Mouse (Mus musculus): Measurements from ENCODE around the gene Ep300. TPM values are rescaled to one million over a fixed set of nuclear protein-coding genes. Genes with fewer than 3 reads are reported as not detected.
"Not testable (repeated sequence)": the region's sequence is repeated elsewhere in the genome, so short reads cannot be mapped to it uniquely, and the experiment has no call there.

Gene Ep300
- polyA plus RNA-seq, 1 experiment from 2014 or later = 41.7 TPM

GRCm38 (mm10) chr15:81585746-81586461 lies 753 bp downstream of the Ep300 start:
- Histone ChIP-seq H3K4me1 (replicated peaks; ENCODE audit: control insufficient read depth, insufficient read depth, low read length) (no peaks in the 10 kb centered on the region), H3K4me3 (ENCODE audit: low read depth, low read length) (peak overlapping the region; percentile 92), H3K9me3 (ENCODE audit: control insufficient read depth, low read length) (no peaks in the 10 kb centered on the region), H3K27me3 (ENCODE audit: control insufficient read depth, insufficient read depth, low read length) (no peaks in the 10 kb centered on the region), H3K9ac (ENCODE audit: low read depth, low read length) (peak overlapping the region; percentile 100), H3K36me3 (ENCODE audit: control insufficient read depth, insufficient read depth, low read length) (no peaks in the 10 kb centered on the region), H3K4me2 (replicated peaks; ENCODE audit: low read depth, low read length) (peak overlapping the region; percentile 75), H3K27ac (ENCODE audit: low read depth, low read length) (peak overlapping the region; percentile 98)
- 0% methylated on average over 44 of the region's 77 CpGs for WGBS
- DNase-seq (ENCODE audit: low spot score) = peak; percentile 83
- peak; percentile 71 for ATAC-seq (ENCODE audit: low FRiP score)

- no peaks in the 10 kb centered on the region for H3K27me3 ChIP-seq (ENCODE audit: control insufficient read depth, insufficient read depth, low read length)
- peak overlapping the region; percentile 92 for H3K4me3 ChIP-seq (ENCODE audit: low read depth, low read length)
- no peaks in the 10 kb centered on the region for H3K4me1 ChIP-seq (replicated peaks; ENCODE audit: control insufficient read depth, insufficient read depth, low read length)
- no peaks in the 10 kb centered on the region for H3K36me3 ChIP-seq (ENCODE audit: control insufficient read depth, insufficient read depth, low read length)
- H3K9ac ChIP-seq (ENCODE audit: low read depth, low read length) = peak overlapping the region; percentile 100
- H3K27ac ChIP-seq (ENCODE audit: low read depth, low read length) = peak overlapping the region; percentile 98
- DNase-seq (ENCODE audit: low spot score) (no peak), ATAC-seq (ENCODE audit: low FRiP score) (no peak)
- H3K4me2 ChIP-seq (replicated peaks; ENCODE audit: low read depth, low read length) = peak overlapping the region; percentile 75
- under 1% methylated on average over 27 of the region's 28 CpGs for WGBS
- H3K9me3 ChIP-seq (ENCODE audit: control insufficient read depth, low read length) = no peaks in the 10 kb centered on the region
Measured at GRCm38 (mm10) chr15:81586466-81586865, 1.3 kb downstream of the Ep300 start.

DNA sequence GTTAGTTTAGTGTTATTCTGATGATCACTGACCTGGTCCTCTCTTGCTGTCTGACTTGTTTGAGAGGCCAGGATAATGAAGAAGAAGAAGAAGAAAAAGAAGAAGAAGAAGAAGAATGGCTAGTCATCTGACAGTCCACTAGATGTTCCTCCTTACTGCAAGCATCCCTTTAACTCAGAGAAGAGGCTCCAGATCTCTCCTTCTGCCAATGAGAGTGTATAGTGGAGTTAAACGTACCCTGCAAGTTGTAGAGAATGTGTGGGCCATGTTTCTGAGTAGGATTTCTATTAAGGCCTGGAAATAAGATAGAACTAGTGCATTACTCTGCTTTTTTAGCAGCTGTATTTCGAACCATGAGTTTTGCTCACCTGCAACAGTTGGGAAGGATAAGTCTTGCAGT lies 2.5 kb downstream of the Ep300 start:
- peak overlapping the region; percentile 75 for H3K4me2 ChIP-seq (replicated peaks; ENCODE audit: low read depth, low read length)
- H3K9ac ChIP-seq (ENCODE audit: low read depth, low read length) = peak overlapping the region; percentile 100
- no peaks in the 10 kb centered on the region for H3K4me1 ChIP-seq (replicated peaks; ENCODE audit: control insufficient read depth, insufficient read depth, low read length)
- no peaks in the 10 kb centered on the region for H3K9me3 ChIP-seq (ENCODE audit: control insufficient read depth, low read length)
- no peaks in the 10 kb centered on the region for H3K36me3 ChIP-seq (ENCODE audit: control insufficient read depth, insufficient read depth, low read length)
- H3K4me3 ChIP-seq (ENCODE audit: low read depth, low read length) = peak overlapping the region; percentile 92
- WGBS = 39% methylated on average over 2 of the region's 2 CpGs
- ATAC-seq (ENCODE audit: low FRiP score) = no peak
- H3K27me3 ChIP-seq (ENCODE audit: control insufficient read depth, insufficient read depth, low read length) = no peaks in the 10 kb centered on the region
- DNase-seq (ENCODE audit: low spot score) = no peak
- no peak overlapping the region for H3K27ac ChIP-seq (ENCODE audit: low read depth, low read length)

GRCm38 (mm10) chr15:81594146-81594696 lies 9.1 kb downstream of the Ep300 start:
- H3K4me1 ChIP-seq (replicated peaks; ENCODE audit: control insufficient read depth, insufficient read depth, low read length) = no peaks in the 10 kb centered on the region
- ATAC-seq (ENCODE audit: low FRiP score) = no peak
- H3K9me3 ChIP-seq (ENCODE audit: control insufficient read depth, low read length) = no peaks in the 10 kb centered on the region
- no peak overlapping the region for H3K4me3 ChIP-seq (ENCODE audit: low read depth, low read length)
- H3K4me2 ChIP-seq (replicated peaks; ENCODE audit: low read depth, low read length) = no peak overlapping the region
- no peak overlapping the region for H3K9ac ChIP-seq (ENCODE audit: low read depth, low read length)
- DNase-seq (ENCODE audit: low spot score) = no peak
- no peak overlapping the region for H3K27ac ChIP-seq (ENCODE audit: low read depth, low read length)
- no peaks in the 10 kb centered on the region for H3K27me3 ChIP-seq (ENCODE audit: control insufficient read depth, insufficient read depth, low read length)
- H3K36me3 ChIP-seq (ENCODE audit: control insufficient read depth, insufficient read depth, low read length) = no peaks in the 10 kb centered on the region
- WGBS = 95% methylated on average over 3 of the region's 3 CpGs

- not testable (repeated sequence) for H3K36me3 ChIP-seq (ENCODE audit: control insufficient read depth, insufficient read depth, low read length); H3K4me3 ChIP-seq (ENCODE audit: low read depth, low read length); H3K4me2 ChIP-seq (replicated peaks; ENCODE audit: low read depth, low read length); DNase-seq (ENCODE audit: low spot score); H3K27me3 ChIP-seq (ENCODE audit: control insufficient read depth, insufficient read depth, low read length); H3K9me3 ChIP-seq (ENCODE audit: control insufficient read depth, low read length); H3K9ac ChIP-seq (ENCODE audit: low read depth, low read length); H3K27ac ChIP-seq (ENCODE audit: low read depth, low read length); H3K4me1 ChIP-seq (replicated peaks; ENCODE audit: control insufficient read depth, insufficient read depth, low read length); ATAC-seq (ENCODE audit: low FRiP score)
- 94% methylated on average over 8 of the region's 8 CpGs for WGBS
Measured at GRCm38 (mm10) chr15:81598742-81599141, 13.6 kb downstream of the Ep300 start.

DNA sequence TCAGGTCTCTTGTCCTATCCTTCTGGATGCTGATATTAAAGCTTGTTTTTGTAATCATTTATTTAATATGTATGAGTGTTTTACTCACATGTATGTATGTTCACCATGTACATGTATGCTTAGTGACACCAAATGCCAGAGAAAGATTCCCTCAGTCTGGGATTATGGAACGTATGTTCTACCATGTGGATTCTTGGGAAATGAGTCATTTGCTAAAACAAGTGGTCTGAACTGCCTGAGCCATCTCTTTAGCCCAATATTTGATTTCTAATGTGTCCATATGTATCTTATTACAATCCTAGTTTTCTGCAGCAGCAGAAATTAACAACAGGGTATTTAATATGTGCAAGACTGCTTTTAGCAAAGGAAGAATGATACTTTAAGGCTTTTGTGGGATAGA lies 20.1 kb downstream of the Ep300 start:
- Histone ChIP-seq H3K9me3 (ENCODE audit: control insufficient read depth, low read length) (no peaks in the 10 kb centered on the region), H3K9ac (ENCODE audit: low read depth, low read length) (no peak overlapping the region), H3K4me1 (replicated peaks; ENCODE audit: control insufficient read depth, insufficient read depth, low read length) (no peaks in the 10 kb centered on the region), H3K27ac (ENCODE audit: low read depth, low read length) (no peak overlapping the region), H3K4me2 (replicated peaks; ENCODE audit: low read depth, low read length) (no peak overlapping the region), H3K27me3 (ENCODE audit: control insufficient read depth, insufficient read depth, low read length) (no peaks in the 10 kb centered on the region), H3K36me3 (ENCODE audit: control insufficient read depth, insufficient read depth, low read length) (peaks cover 5% of the 10 kb centered on the region), H3K4me3 (ENCODE audit: low read depth, low read length) (no peak overlapping the region)
- DNase-seq (ENCODE audit: low spot score) (no peak), ATAC-seq (ENCODE audit: low FRiP score) (no peak)
- WGBS = 88% methylated on average over 1 of the region's 1 CpGs

DNA sequence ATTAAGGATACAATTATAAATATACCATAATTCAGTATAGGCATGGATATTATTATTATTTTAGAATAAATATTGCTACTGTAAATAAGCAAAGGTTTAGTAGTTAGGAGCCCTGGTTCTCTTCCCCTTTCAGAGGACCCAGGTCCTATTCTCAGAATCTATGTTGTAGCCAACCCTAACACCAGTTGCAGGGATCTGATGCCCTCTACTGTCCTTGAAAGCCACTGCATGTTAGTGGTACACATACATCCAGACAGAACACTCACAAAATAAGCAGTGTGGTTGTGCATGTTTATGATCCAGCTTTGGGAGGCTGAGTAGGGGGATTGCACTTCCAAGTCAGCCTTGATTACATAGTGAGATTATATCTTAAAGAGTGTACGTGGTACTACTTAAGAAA lies 21.5 kb downstream of the Ep300 start:
- H3K27ac ChIP-seq (ENCODE audit: low read depth, low read length) = no peak overlapping the region
- H3K4me2 ChIP-seq (replicated peaks; ENCODE audit: low read depth, low read length) = no peak overlapping the region
- peaks cover 6% of the 10 kb centered on the region; the same call in 1 of the 2 replicates for H3K36me3 ChIP-seq (ENCODE audit: control insufficient read depth, insufficient read depth, low read length)
- H3K4me3 ChIP-seq (ENCODE audit: low read depth, low read length) = no peak overlapping the region
- peak; percentile 41 for DNase-seq (ENCODE audit: low spot score)
- no peak for ATAC-seq (ENCODE audit: low FRiP score)
- 98% methylated on average over 1 of the region's 1 CpGs for WGBS
- no peaks in the 10 kb centered on the region for H3K27me3 ChIP-seq (ENCODE audit: control insufficient read depth, insufficient read depth, low read length)
- H3K4me1 ChIP-seq (replicated peaks; ENCODE audit: control insufficient read depth, insufficient read depth, low read length) = no peaks in the 10 kb centered on the region
- no peak overlapping the region for H3K9ac ChIP-seq (ENCODE audit: low read depth, low read length)
- no peaks in the 10 kb centered on the region for H3K9me3 ChIP-seq (ENCODE audit: control insufficient read depth, low read length)

DNA sequence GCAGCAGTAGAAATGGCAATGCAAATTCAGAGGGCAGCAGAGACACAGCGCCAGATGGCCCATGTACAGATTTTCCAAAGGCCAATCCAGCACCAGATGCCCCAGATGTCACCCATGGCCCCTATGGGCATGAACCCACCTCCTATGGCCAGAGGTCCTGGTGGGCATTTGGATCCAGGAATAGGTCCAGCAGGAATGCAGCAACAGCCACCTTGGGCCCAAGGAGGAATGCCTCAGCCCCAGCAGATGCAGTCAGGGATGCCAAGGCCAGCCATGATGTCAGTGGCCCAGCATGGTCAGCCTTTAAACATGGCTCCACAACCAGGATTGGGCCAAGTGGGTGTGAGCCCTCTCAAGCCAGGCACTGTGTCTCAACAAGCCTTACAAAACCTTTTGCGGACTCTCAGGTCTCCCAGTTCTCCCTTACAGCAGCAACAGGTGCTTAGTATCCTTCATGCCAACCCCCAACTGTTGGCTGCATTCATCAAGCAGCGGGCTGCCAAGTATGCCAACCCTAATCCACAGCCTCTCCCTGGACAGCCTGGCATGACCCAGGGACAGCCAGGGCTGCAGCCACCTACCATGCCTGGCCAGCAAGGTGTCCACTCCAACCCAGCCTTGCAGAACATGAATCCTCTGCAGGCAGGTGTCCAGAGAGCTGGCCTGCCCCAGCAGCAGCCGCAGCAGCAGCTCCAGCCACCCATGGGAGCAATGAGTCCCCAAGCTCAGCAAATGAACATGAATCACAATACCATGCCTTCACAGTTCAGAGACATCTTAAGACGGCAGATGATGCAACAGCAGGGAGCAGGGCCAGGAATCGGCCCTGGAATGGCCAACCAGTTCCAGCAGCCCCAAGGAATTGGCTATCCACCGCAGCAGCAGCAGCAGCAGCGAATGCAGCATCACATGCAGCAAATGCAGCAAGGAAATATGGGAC lies 64.6 kb downstream of the Ep300 start:
- no peak overlapping the region for H3K4me3 ChIP-seq (ENCODE audit: low read depth, low read length)
- H3K9ac ChIP-seq (ENCODE audit: low read depth, low read length) = no peak overlapping the region
- peaks cover 36% of the 10 kb centered on the region for H3K36me3 ChIP-seq (ENCODE audit: control insufficient read depth, insufficient read depth, low read length)
- WGBS = 95% methylated on average over 8 of the region's 8 CpGs
- H3K4me1 ChIP-seq (replicated peaks; ENCODE audit: control insufficient read depth, insufficient read depth, low read length) = no peaks in the 10 kb centered on the region
- H3K27ac ChIP-seq (ENCODE audit: low read depth, low read length) = no peak overlapping the region
- H3K9me3 ChIP-seq (ENCODE audit: control insufficient read depth, low read length) = no peaks in the 10 kb centered on the region
- no peak overlapping the region for H3K4me2 ChIP-seq (replicated peaks; ENCODE audit: low read depth, low read length)
- no peaks in the 10 kb centered on the region for H3K27me3 ChIP-seq (ENCODE audit: control insufficient read depth, insufficient read depth, low read length)
- DNase-seq (ENCODE audit: low spot score) = no peak
- no peak for ATAC-seq (ENCODE audit: low FRiP score)
